Mouse (Mus musculus) heart, embryonic 12.5 days (tissue): ENCODE results near the gene Frem2. TPM values are rescaled to one million over a fixed set of nuclear protein-coding genes. Genes with fewer than 3 reads are reported as not detected.

Experiments used
- ATAC-seq: fragments of 200-750 bp; cut with Nextera tagmentation; 2 replicates; pipeline ENCODE4 v1.8.0; 2017; ENCODE audit warnings: moderate TSS enrichment, moderate library complexity; ENCODE audit not compliant: insufficient number of reproducible peaks, low FRiP score
- H3K27ac ChIP-seq: fragments of 300-500 bp; sonication (generic); 2 replicates; pipeline ENCODE4 v1.5.1; 2016; ENCODE audit warnings: mild to moderate bottlenecking, moderate library complexity; ENCODE audit not compliant: poor library complexity, severe bottlenecking
- H3K27me3 ChIP-seq: fragments of 300-500 bp; sonication (generic); replicated peaks from 2 replicates; pipeline ENCODE4 v1.6.1; 2016; ENCODE audit warnings: mild to moderate bottlenecking, moderate library complexity
- H3K36me3 ChIP-seq: fragments of 300-500 bp; sonication (generic); 2 replicates; pipeline ENCODE4 v1.6.1; 2016; ENCODE audit warnings: mild to moderate bottlenecking, moderate library complexity
- H3K4me1 ChIP-seq: fragments of 300-500 bp; sonication (generic); replicated peaks from 2 replicates; pipeline ENCODE4 v1.6.1; 2016; ENCODE audit warnings: mild to moderate bottlenecking
- H3K4me2 ChIP-seq: fragments of 300-500 bp; sonication (generic); 2 replicates; pipeline ENCODE4 v1.6.1; 2016; ENCODE audit warnings: mild to moderate bottlenecking, moderate library complexity
- H3K4me3 ChIP-seq: fragments of 300-500 bp; sonication (generic); 2 replicates; pipeline ENCODE4 v1.5.1; 2016; ENCODE audit warnings: mild to moderate bottlenecking
- H3K9ac ChIP-seq: fragments of 300-500 bp; sonication (generic); 2 replicates; pipeline ENCODE4 v1.6.1; 2016; ENCODE audit warnings: mild to moderate bottlenecking, moderate library complexity
- H3K9me3 ChIP-seq: fragments of 300-500 bp; sonication (generic); replicated peaks from 2 replicates; pipeline ENCODE4 v1.6.1; 2016; ENCODE audit warnings: mild to moderate bottlenecking, moderate library complexity
- WGBS: fragments of 180-500 bp; shearing (Covaris S2); methylation state at CpG from one replicate; pipeline ENCODE4 v1.1.7; 2016; 5-methylcytosine and 5-hydroxymethylcytosine counted together
- polyA plus RNA-seq: library from polyadenylated mRNA; unstranded; fragments of >200 nt; fragmentation: Nextera tagmentation; extraction: Ambion mirVana; gene quantifications from 2 replicates; pipeline ENCODE4 v1.2.1, GENCODE M21; 2016

Gene Frem2
- polyA plus RNA-seq, 1 experiment from 2014 or later, result 7.0 TPM

DNA sequence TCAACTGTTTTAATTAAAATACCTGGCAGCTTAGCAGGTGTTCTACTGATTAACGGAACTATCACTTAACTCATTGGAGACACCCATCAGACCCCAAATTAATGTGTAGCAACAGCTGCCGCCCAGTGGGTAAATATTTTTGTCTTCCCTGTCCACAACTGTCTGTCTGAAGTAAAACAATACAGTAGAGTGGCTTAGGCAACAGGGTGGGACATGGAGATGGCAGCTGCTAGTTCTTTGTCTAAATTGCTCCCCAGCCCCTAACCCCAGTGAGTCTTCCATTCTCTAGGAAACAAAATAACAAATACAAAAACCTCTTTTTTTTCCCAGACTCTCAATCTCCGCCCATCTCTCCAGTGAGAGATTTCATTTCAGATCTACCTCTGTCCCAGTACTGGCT is 36.2 kb downstream of the Frem2 start:
- Histone ChIP-seq H3K9ac (no peak overlapping the region), H3K4me3 (no peak overlapping the region), H3K4me1 (0 out of 2 replicates have a peak, but pooled peaks cover 3% of the 10 kb centered on the region), H3K36me3 (no peaks in the 10 kb centered on the region), H3K27me3 (no peaks in the 10 kb centered on the region), H3K4me2 (no peak overlapping the region), H3K27ac (no peak overlapping the region), H3K9me3 (no peaks in the 10 kb centered on the region)
- WGBS, result 85% methylated on average over 3 of the region's 3 CpGs
- no peak for ATAC-seq

DNA sequence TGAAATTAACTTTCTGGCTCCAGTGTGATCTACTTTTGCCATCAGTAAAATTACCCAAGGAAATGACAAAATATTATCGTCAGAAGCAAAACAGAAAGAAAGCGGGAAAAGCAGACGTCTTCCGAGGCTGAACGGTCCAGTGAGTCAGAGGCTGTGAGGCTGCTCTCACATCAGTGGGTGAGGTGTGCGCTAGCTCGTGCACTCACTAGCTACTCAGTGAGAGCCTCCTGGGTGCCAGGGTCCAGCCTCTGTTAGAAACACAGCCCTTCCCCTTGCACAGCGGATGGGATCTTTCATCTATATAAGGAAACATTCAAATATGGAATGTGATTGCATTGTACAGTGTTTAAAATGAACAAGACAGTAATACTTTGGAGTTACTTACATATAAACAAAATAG is 36.8 kb downstream of the Frem2 start:
- Histone ChIP-seq H3K9me3 (no peaks in the 10 kb centered on the region), H3K4me3 (no peak overlapping the region), H3K4me2 (no peak overlapping the region), H3K9ac (no peak overlapping the region), H3K27me3 (no peaks in the 10 kb centered on the region), H3K4me1 (0 out of 2 replicates have a peak, but pooled peaks cover 3% of the 10 kb centered on the region), H3K36me3 (no peaks in the 10 kb centered on the region), H3K27ac (no peak overlapping the region)
- ATAC-seq, result no peak
- WGBS, result 78% methylated on average over 8 of the region's 8 CpGs

DNA sequence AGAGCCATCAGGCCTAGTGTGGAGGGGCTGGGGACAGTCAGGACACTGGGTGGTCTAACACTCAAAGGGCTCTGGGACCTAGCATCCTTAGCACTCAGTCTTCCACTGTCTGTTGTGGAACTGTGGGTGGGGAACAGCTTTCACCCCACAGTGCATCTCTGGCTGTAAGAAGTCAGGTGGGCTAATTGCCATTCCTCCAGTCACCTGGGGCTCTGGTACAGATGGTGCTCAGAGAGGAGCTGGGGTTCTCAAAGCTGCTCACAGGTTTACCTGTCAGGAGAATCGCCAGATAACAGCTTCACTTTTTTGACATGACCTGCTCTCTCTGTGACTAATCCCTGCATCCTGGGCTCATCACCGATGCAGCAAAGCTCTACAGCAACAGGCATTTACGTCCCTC is 46.0 kb downstream of the Frem2 start:
- H3K27ac ChIP-seq, result no peak overlapping the region
- no peaks in the 10 kb centered on the region for H3K36me3 ChIP-seq
- 71% methylated on average over 3 of the region's 3 CpGs for WGBS
- no peak overlapping the region for H3K4me2 ChIP-seq
- no peaks in the 10 kb centered on the region for H3K9me3 ChIP-seq
- ATAC-seq, result no peak
- no peak overlapping the region for H3K4me3 ChIP-seq
- no peaks in the 10 kb centered on the region for H3K27me3 ChIP-seq
- H3K9ac ChIP-seq, result no peak overlapping the region
- H3K4me1 ChIP-seq, result peaks cover 7% of the 10 kb centered on the region

DNA sequence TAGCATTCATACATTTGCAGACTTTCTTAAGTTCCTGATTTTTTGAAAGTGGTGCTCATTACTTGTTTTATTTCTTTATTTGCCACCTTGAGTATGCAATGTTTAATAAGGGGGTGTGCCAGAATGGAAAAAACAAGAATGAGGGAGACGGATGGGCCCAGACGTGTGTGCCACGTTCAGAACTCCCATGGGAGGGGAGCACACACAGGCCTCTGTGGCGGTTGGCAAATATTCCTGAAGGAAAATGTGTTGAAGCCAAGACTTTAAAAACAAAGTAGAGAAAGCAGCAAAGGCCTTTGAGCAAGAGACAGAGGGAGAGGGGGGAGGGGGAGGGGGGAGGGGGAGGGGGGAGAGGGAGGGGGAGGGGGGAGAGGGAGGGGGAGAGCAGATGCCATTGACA is 47.3 kb downstream of the Frem2 start:
- no peak overlapping the region for H3K27ac ChIP-seq
- H3K4me1 ChIP-seq, result peaks cover 7% of the 10 kb centered on the region
- H3K27me3 ChIP-seq, result no peaks in the 10 kb centered on the region
- H3K9me3 ChIP-seq, result peaks cover 6% of the 10 kb centered on the region; the same call in 1 of the 2 replicates
- no peaks in the 10 kb centered on the region for H3K36me3 ChIP-seq
- ATAC-seq, result no peak
- 66% methylated on average over 4 of the region's 4 CpGs for WGBS
- H3K4me3 ChIP-seq, result no peak overlapping the region
- no peak overlapping the region for H3K9ac ChIP-seq
- H3K4me2 ChIP-seq, result no peak overlapping the region

DNA sequence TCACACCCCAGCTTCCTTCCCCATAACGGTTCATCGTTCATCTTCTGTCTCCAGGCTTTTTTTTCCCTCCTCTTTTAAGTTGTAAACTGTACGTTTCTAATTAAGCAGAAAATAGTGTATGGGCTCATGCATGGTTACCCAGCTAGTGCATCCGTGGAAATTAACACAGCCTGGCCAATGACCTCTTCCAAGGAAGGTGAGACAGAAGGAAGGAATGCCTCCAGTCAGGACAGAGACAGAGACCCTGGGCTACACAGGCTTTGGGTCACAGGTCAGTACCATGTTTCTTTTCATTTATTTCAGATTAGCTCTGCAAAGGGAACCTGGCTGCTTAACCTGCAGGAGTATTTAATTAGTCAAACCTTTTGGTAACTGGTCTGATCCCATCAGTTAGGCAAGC is 57.0 kb downstream of the Frem2 start:
- Histone ChIP-seq H3K27ac (no peak overlapping the region), H3K36me3 (no peaks in the 10 kb centered on the region), H3K9me3 (peaks cover under 1% of the 10 kb centered on the region; the same call in 1 of the 2 replicates), H3K4me2 (no peak overlapping the region), H3K9ac (no peak overlapping the region), H3K27me3 (no peaks in the 10 kb centered on the region), H3K4me3 (no peak overlapping the region), H3K4me1 (peaks cover 19% of the 10 kb centered on the region)
- 73% methylated on average over 4 of the region's 4 CpGs for WGBS
- ATAC-seq, result no peak

DNA sequence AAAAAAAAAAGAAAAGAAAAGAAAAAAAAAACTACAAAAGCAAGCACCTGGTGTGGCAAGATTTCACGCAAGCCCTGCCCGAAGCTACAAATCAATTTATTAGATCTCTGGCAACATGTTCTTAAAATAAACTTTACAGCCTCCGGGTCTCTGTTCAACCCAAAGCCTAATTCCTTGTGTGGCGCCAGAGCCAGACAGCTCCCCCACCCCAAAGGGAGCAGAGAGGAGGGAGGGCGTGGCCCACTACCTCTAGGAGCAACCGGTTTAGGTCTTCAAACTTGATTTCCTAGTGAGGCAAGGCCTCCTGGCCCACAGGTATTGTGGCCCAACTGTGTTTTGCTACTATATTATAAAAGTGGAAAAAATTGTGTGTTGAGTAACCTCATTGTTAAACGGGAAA is 57.8 kb downstream of the Frem2 start:
- no peaks in the 10 kb centered on the region; the same call in 1 of the 2 replicates for H3K9me3 ChIP-seq
- WGBS, result 37% methylated on average over 7 of the region's 7 CpGs
- ATAC-seq, result no peak
- no peak overlapping the region for H3K4me2 ChIP-seq
- no peak overlapping the region for H3K27ac ChIP-seq
- H3K4me3 ChIP-seq, result no peak overlapping the region
- peaks cover 19% of the 10 kb centered on the region for H3K4me1 ChIP-seq
- no peaks in the 10 kb centered on the region for H3K36me3 ChIP-seq
- no peaks in the 10 kb centered on the region for H3K27me3 ChIP-seq
- H3K9ac ChIP-seq, result no peak overlapping the region

DNA sequence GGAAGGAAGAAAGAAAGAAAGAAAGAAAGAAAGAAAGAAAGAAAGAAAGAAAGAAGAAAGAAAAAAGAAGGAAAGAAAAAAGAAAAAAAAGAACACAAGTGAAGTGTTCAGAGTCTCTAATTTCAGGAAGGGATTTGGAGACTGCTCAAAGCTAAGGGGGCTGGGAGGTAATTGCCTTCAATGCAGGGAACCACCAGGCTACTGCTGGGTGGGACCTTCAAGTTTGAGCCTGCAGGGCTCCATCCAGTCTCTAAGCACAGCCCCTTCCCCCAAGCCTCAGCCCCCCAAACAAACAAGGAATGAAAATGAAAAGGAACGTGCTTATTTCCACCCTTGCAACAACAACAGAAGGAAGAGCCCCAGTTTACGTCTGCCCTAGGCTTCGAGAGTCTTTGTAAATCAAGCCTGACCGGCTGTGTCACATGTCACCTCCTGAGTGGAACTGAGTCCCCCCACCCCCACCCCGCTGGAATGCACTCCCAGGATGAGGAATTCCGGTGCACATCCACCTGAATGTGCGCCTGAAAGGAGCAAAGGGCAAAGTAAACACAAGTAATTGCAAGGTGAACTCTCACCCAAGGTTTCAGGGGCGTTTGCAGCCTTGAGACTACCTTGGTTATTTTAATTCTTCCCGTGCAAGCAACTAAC is 58.9 kb downstream of the Frem2 start:
- no peak for ATAC-seq
- H3K4me2 ChIP-seq, result peak overlapping the region; percentile 35
- H3K36me3 ChIP-seq, result no peaks in the 10 kb centered on the region
- no peak overlapping the region for H3K27ac ChIP-seq
- WGBS, result 10% methylated on average over 9 of the region's 9 CpGs
- no peak overlapping the region for H3K4me3 ChIP-seq
- no peaks in the 10 kb centered on the region for H3K27me3 ChIP-seq
- peaks cover 19% of the 10 kb centered on the region for H3K4me1 ChIP-seq
- no peak overlapping the region for H3K9ac ChIP-seq
- no peaks in the 10 kb centered on the region for H3K9me3 ChIP-seq

DNA sequence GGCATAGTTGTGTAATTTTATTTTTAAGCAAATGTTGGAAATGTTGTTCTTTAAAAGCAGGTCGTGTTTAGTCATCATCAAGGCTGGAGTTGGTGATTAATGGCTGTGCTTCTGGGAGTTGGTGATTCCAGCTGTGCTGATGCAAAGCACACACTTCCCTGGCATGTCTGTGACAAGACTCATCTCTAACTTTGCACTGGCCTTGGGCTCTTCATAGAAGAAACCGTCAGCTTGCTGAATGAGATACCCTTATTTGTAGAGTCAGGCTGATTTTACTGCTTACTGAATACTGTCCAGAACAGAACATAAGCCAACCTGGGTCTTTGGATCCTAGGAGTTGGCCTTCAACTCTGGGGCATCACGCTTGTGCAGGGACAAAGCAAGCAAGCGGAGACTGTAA is 62.7 kb downstream of the Frem2 start:
- ATAC-seq, result no peak
- H3K4me2 ChIP-seq, result no peak overlapping the region
- no peak overlapping the region for H3K9ac ChIP-seq
- no peaks in the 10 kb centered on the region for H3K27me3 ChIP-seq
- no peaks in the 10 kb centered on the region for H3K36me3 ChIP-seq
- no peak overlapping the region for H3K4me3 ChIP-seq
- WGBS, result 70% methylated on average over 4 of the region's 4 CpGs
- H3K27ac ChIP-seq, result no peak overlapping the region
- no peaks in the 10 kb centered on the region for H3K9me3 ChIP-seq
- H3K4me1 ChIP-seq, result peaks cover 26% of the 10 kb centered on the region

DNA sequence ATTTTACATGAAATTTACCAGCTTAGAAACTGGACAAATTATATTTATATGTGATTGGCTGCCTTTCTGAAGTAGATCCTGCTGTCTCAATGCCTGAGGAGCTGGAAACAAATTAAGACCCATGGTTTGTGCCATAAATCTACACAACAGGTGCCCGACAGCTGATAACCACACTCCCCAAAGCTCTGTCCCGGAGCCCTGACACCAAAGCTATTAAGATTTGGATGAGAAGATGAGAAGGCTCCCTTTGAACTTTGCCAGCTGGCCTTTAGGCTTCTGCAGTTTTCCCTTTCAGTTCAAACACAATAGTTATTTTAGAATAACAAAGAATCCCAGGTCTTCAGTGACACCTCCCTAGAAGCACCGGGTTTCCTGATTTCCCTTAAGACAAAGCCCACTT is 63.4 kb downstream of the Frem2 start:
- Histone ChIP-seq H3K4me2 (no peak overlapping the region), H3K27ac (no peak overlapping the region), H3K9ac (no peak overlapping the region), H3K36me3 (no peaks in the 10 kb centered on the region), H3K9me3 (no peaks in the 10 kb centered on the region), H3K27me3 (no peaks in the 10 kb centered on the region), H3K4me1 (peaks cover 26% of the 10 kb centered on the region), H3K4me3 (no peak overlapping the region)
- WGBS, result 31% methylated on average over 3 of the region's 3 CpGs
- ATAC-seq, result no peak

DNA sequence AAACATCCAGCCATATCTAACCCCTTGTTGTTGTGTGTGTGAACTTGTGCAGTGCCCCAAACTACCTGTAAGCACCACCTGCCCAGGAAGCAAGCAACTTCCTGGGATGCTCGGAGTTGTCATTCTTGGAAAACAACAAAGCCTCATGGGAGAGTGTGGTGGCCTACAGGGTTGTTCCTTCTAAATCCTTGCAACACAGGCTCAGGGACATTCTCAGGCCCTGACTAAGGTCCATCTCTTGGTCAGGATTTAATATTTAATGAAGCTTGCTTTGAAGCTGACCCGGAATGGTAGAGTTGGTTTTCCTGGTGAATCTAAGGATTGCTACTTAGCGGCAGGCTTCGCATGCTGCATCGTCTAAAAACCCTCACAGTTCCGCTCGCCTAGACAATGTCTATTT is 65.1 kb downstream of the Frem2 start:
- Histone ChIP-seq H3K9me3 (no peaks in the 10 kb centered on the region), H3K4me1 (peaks cover 13% of the 10 kb centered on the region; the same call in 1 of the 2 replicates), H3K4me2 (no peak overlapping the region), H3K4me3 (no peak overlapping the region), H3K27ac (no peak overlapping the region), H3K36me3 (no peaks in the 10 kb centered on the region), H3K27me3 (no peaks in the 10 kb centered on the region), H3K9ac (no peak overlapping the region)
- no peak for ATAC-seq
- 91% methylated on average over 7 of the region's 7 CpGs for WGBS

DNA sequence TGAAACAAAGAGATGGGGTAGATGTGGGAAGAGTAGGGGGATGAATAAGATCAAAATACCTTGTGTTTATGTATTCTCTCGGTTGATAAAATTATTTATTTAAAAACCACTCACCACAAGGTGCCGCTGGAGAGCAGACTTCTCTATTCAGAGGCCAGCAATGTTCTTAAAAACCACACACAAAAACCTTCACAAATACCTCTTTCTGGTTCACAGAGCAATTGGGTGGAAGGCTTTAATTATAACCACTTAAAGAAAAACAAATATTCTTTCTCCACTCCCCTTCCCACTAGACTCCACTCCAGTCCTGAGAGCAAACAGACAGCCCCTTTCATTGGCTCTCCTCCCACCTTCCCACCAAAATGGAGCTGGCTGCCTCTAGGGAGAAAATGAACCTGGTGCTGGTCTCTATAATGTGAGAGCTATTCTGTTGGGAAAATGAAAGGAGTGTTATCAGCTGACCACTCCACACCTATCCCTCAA is 67.0 kb downstream of the Frem2 start:
- Histone ChIP-seq H3K9me3 (no peaks in the 10 kb centered on the region), H3K27me3 (no peaks in the 10 kb centered on the region), H3K36me3 (no peaks in the 10 kb centered on the region), H3K4me1 (0 out of 2 replicates have a peak, but pooled peaks cover 7% of the 10 kb centered on the region), H3K4me2 (no peak overlapping the region), H3K9ac (no peak overlapping the region), H3K4me3 (no peak overlapping the region), H3K27ac (no peak overlapping the region)
- ATAC-seq, result no peak
- WGBS, result 5% methylated on average over 2 of the region's 2 CpGs

DNA sequence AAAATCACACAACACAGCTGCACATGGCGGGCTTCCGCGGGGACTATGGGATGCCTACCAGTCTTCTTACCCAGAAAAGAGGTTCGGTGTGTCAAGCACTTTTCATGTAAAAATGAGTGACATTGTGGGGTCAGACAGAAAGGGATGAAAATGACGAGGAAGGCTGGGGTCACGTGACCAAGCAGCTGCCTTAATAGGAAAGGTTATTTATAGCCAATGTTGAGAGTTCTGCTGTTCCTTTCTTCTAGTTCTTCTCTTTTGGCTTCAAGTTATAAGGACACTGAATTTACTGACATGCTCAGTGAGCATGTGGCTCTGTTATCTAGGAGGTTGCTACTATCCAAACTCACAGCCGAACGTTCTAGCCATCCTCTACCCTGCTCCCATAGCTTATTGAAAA is 73.9 kb downstream of the Frem2 start:
- H3K27ac ChIP-seq, result no peak overlapping the region
- H3K9ac ChIP-seq, result no peak overlapping the region
- WGBS, result 72% methylated on average over 8 of the region's 8 CpGs
- no peaks in the 10 kb centered on the region for H3K9me3 ChIP-seq
- H3K27me3 ChIP-seq, result no peaks in the 10 kb centered on the region
- H3K36me3 ChIP-seq, result no peaks in the 10 kb centered on the region
- no peak for ATAC-seq
- H3K4me2 ChIP-seq, result no peak overlapping the region
- no peak overlapping the region for H3K4me3 ChIP-seq
- peaks cover 8% of the 10 kb centered on the region; the same call in 1 of the 2 replicates for H3K4me1 ChIP-seq
